Mouse (Mus musculus) neural tube, embryonic 11.5 days (tissue): Measurements from ENCODE around the gene Dennd1a. TPM values are rescaled to one million over a fixed set of nuclear protein-coding genes. Genes with fewer than 3 reads are reported as not detected.

ENCODE experiments used
- ATAC-seq: fragments of 200-750 bp; cut with Nextera tagmentation; 2 replicates; pipeline ENCODE4 v1.8.0; 2017; ENCODE audit warnings: moderate number of reproducible peaks, mild to moderate bottlenecking, moderate TSS enrichment, moderate library complexity; ENCODE audit not compliant: insufficient read depth, low FRiP score, low TSS enrichment
- DNase-seq: peaks from one replicate; pipeline ENCODE4 v3.0.0-alpha.2; 2015; ENCODE audit warnings: low spot score
- H3K27ac ChIP-seq: fragments of 300-500 bp; sonication (generic); 2 replicates; pipeline ENCODE4 v1.5.1; 2014; ENCODE audit warnings: low read depth, mild to moderate bottlenecking, low read length
- H3K27me3 ChIP-seq: fragments of 300-500 bp; sonication (generic); 2 replicates; pipeline ENCODE4 v1.6.1; 2014; ENCODE audit warnings: mild to moderate bottlenecking, low read length, mixed read lengths; ENCODE audit not compliant: control insufficient read depth, insufficient read depth
- H3K36me3 ChIP-seq: fragments of 300-500 bp; sonication (generic); 2 replicates; pipeline ENCODE4 v1.6.1; 2014; ENCODE audit warnings: mild to moderate bottlenecking, low read length, moderate library complexity, mixed read lengths; ENCODE audit not compliant: control insufficient read depth, insufficient read depth
- H3K4me1 ChIP-seq: fragments of 300-500 bp; sonication (generic); 2 replicates; pipeline ENCODE4 v1.6.1; 2014; ENCODE audit warnings: low read length, mixed read lengths; ENCODE audit not compliant: control insufficient read depth, insufficient read depth
- H3K4me2 ChIP-seq: fragments of 300-500 bp; sonication (generic); 2 replicates; pipeline ENCODE4 v1.6.1; 2014; ENCODE audit warnings: low read depth, mild to moderate bottlenecking, moderate library complexity
- H3K4me3 ChIP-seq: fragments of 300-500 bp; sonication (generic); 2 replicates; pipeline ENCODE4 v1.5.1; 2014; ENCODE audit warnings: low read depth, low read length
- H3K9ac ChIP-seq: fragments of 300-500 bp; sonication (generic); 2 replicates; pipeline ENCODE4 v1.6.1; 2014; ENCODE audit warnings: mild to moderate bottlenecking, low read length
- H3K9me3 ChIP-seq: fragments of 300-500 bp; sonication (generic); 2 replicates; pipeline ENCODE4 v1.6.1; 2016; ENCODE audit warnings: low read length; ENCODE audit not compliant: control insufficient read depth
- WGBS: fragments of 180-500 bp; shearing (Covaris S2); extraction: QIAGEN DNeasy Blood & Tissue Kit; methylation state at CpG from one replicate; pipeline ENCODE4 v1.1.7; 2014; 5-methylcytosine and 5-hydroxymethylcytosine counted together
- polyA plus RNA-seq: library from polyadenylated mRNA; unstranded; fragments of >200 nt; fragmentation: Nextera tagmentation; extraction: Ambion mirVana; gene quantifications from 2 replicates; pipeline ENCODE4 v1.2.1, GENCODE M21; 2014

Dennd1a gene
- polyA plus RNA-seq, 1 experiment from 2014 or later: 7.3 TPM

GRCm38 (mm10) chr2:38051485-38052085 is 235.6 kb downstream of the Dennd1a start:
- H3K4me2 ChIP-seq: no peak overlapping the region
- no peak overlapping the region for H3K4me3 ChIP-seq
- ATAC-seq (no peak), DNase-seq (no peak)
- no peaks in the 10 kb centered on the region for H3K4me1 ChIP-seq
- WGBS: 64% methylated on average over 1 of the region's 1 CpGs
- no peaks in the 10 kb centered on the region for H3K9me3 ChIP-seq
- H3K9ac ChIP-seq: no peak overlapping the region
- no peaks in the 10 kb centered on the region for H3K36me3 ChIP-seq
- no peak overlapping the region for H3K27ac ChIP-seq
- H3K27me3 ChIP-seq: no peaks in the 10 kb centered on the region

GRCm38 (mm10) chr2:38048996-38049395 is 238.2 kb downstream of the Dennd1a start:
- no peaks in the 10 kb centered on the region for H3K9me3 ChIP-seq
- H3K27ac ChIP-seq: no peak overlapping the region
- H3K4me3 ChIP-seq: no peak overlapping the region
- H3K36me3 ChIP-seq: no peaks in the 10 kb centered on the region
- ATAC-seq (no peak), DNase-seq (no peak)
- no peaks in the 10 kb centered on the region for H3K27me3 ChIP-seq
- no peak overlapping the region for H3K9ac ChIP-seq
- H3K4me1 ChIP-seq: no peaks in the 10 kb centered on the region
- H3K4me2 ChIP-seq: no peak overlapping the region

- Histone ChIP-seq H3K27me3 (no peaks in the 10 kb centered on the region), H3K4me3 (no peak overlapping the region), H3K36me3 (no peaks in the 10 kb centered on the region), H3K4me1 (no peaks in the 10 kb centered on the region), H3K27ac (no peak overlapping the region), H3K9ac (no peak overlapping the region), H3K9me3 (no peaks in the 10 kb centered on the region), H3K4me2 (no peak overlapping the region)
- DNase-seq (no peak), ATAC-seq (no peak)
- 92% methylated on average over 4 of the region's 4 CpGs for WGBS
Measured at GRCm38 (mm10) chr2:38045286-38045685, 241.9 kb downstream of the Dennd1a start.

- DNase-seq: no peak
- Histone ChIP-seq H3K36me3 (no peaks in the 10 kb centered on the region), H3K27ac (no peak overlapping the region), H3K27me3 (no peaks in the 10 kb centered on the region), H3K4me1 (no peaks in the 10 kb centered on the region), H3K9me3 (no peaks in the 10 kb centered on the region), H3K9ac (no peak overlapping the region), H3K4me2 (no peak overlapping the region), H3K4me3 (no peak overlapping the region)
- 48% methylated on average over 3 of the region's 3 CpGs for WGBS
- ATAC-seq: no peak
Measured at GRCm38 (mm10) chr2:38040845-38041244, 246.3 kb downstream of the Dennd1a start.

GRCm38 (mm10) chr2:38039621-38040020 is 247.6 kb downstream of the Dennd1a start:
- ATAC-seq: no peak
- no peak for DNase-seq

GRCm38 (mm10) chr2:38028317-38028716 is 258.9 kb downstream of the Dennd1a start:
- no peak overlapping the region for H3K4me2 ChIP-seq
- WGBS: 85% methylated on average over 3 of the region's 3 CpGs
- DNase-seq (no peak), ATAC-seq (no peak)
- no peaks in the 10 kb centered on the region for H3K9me3 ChIP-seq
- no peak overlapping the region for H3K4me3 ChIP-seq
- H3K27me3 ChIP-seq: no peaks in the 10 kb centered on the region
- no peaks in the 10 kb centered on the region for H3K4me1 ChIP-seq
- no peak overlapping the region for H3K9ac ChIP-seq
- H3K27ac ChIP-seq: no peak overlapping the region
- no peaks in the 10 kb centered on the region for H3K36me3 ChIP-seq

More at GRCm38 (mm10) chr2:38039621-38040020, 247.6 kb downstream of the Dennd1a start:
- H3K4me2 ChIP-seq: no peak overlapping the region
- no peaks in the 10 kb centered on the region for H3K4me1 ChIP-seq
- no peak overlapping the region for H3K4me3 ChIP-seq
- 91% methylated on average over 1 of the region's 1 CpGs for WGBS
- no peak overlapping the region for H3K9ac ChIP-seq
- no peak overlapping the region for H3K27ac ChIP-seq
- no peaks in the 10 kb centered on the region for H3K9me3 ChIP-seq
- H3K27me3 ChIP-seq: no peaks in the 10 kb centered on the region
- H3K36me3 ChIP-seq: no peaks in the 10 kb centered on the region

- DNase-seq (no peak), ATAC-seq (no peak)
- WGBS: 51% methylated on average over 6 of the region's 6 CpGs
- no peak overlapping the region for H3K27ac ChIP-seq
- no peak overlapping the region for H3K4me2 ChIP-seq
- H3K9ac ChIP-seq: no peak overlapping the region
- H3K9me3 ChIP-seq: no peaks in the 10 kb centered on the region
- no peaks in the 10 kb centered on the region for H3K4me1 ChIP-seq
- no peaks in the 10 kb centered on the region for H3K27me3 ChIP-seq
- H3K36me3 ChIP-seq: no peaks in the 10 kb centered on the region
- no peak overlapping the region for H3K4me3 ChIP-seq
Measured at GRCm38 (mm10) chr2:38025615-38026014, 261.6 kb downstream of the Dennd1a start.

- no peak overlapping the region for H3K4me3 ChIP-seq
- H3K4me2 ChIP-seq: no peak overlapping the region
- H3K27me3 ChIP-seq: no peaks in the 10 kb centered on the region
- DNase-seq: no peak
- no peak overlapping the region for H3K27ac ChIP-seq
- no peaks in the 10 kb centered on the region for H3K9me3 ChIP-seq
- no peaks in the 10 kb centered on the region for H3K4me1 ChIP-seq
- 90% methylated on average over 4 of the region's 4 CpGs for WGBS
- no peak overlapping the region for H3K9ac ChIP-seq
- no peak for ATAC-seq
- H3K36me3 ChIP-seq: no peaks in the 10 kb centered on the region
Measured at GRCm38 (mm10) chr2:38023741-38024130, 263.5 kb downstream of the Dennd1a start.

- DNase-seq (no peak), ATAC-seq (no peak)
- Histone ChIP-seq H3K36me3 (no peaks in the 10 kb centered on the region), H3K27me3 (no peaks in the 10 kb centered on the region), H3K4me2 (no peak overlapping the region), H3K4me1 (no peaks in the 10 kb centered on the region), H3K9ac (no peak overlapping the region), H3K27ac (no peak overlapping the region), H3K4me3 (no peak overlapping the region), H3K9me3 (no peaks in the 10 kb centered on the region)
- 80% methylated on average over 9 of the region's 9 CpGs for WGBS
Measured at GRCm38 (mm10) chr2:38023054-38023740, 264.0 kb downstream of the Dennd1a start.
